Mouse (Mus musculus): ENCODE results near the gene Tnr.

Gene Tnr

GRCm38 (mm10) chr1:159717016-159717415 lies 193.4 kb downstream of the Tnr start:
- no peak for DNase-seq (ENCODE audit: low read depth)

GRCm38 (mm10) chr1:159723733-159724132 lies 200.2 kb downstream of the Tnr start:
- no peak for DNase-seq (ENCODE audit: low read depth)

GRCm38 (mm10) chr1:159729270-159729669 lies 205.7 kb downstream of the Tnr start:
- no peak for DNase-seq (ENCODE audit: low read depth)

GRCm38 (mm10) chr1:159730826-159731225 lies 207.3 kb downstream of the Tnr start:
- DNase-seq (ENCODE audit: low read depth), result no peak

- no peak for DNase-seq (ENCODE audit: low read depth)
Observed at GRCm38 (mm10) chr1:159735099-159735498, 211.5 kb downstream of the Tnr start.

GRCm38 (mm10) chr1:159739478-159739877 lies 215.9 kb downstream of the Tnr start:
- DNase-seq (ENCODE audit: low read depth), result no peak

GRCm38 (mm10) chr1:159741237-159742002 lies 217.9 kb downstream of the Tnr start:
- no peak for DNase-seq (ENCODE audit: low read depth)

- no peak for DNase-seq (ENCODE audit: low read depth)
Observed at GRCm38 (mm10) chr1:159742003-159742274, 218.4 kb downstream of the Tnr start.

- DNase-seq (ENCODE audit: low read depth), result no peak
Observed at GRCm38 (mm10) chr1:159743744-159744253, 220.2 kb downstream of the Tnr start.

GRCm38 (mm10) chr1:159745311-159745710 lies 221.7 kb downstream of the Tnr start:
- DNase-seq (ENCODE audit: low read depth), result no peak

GRCm38 (mm10) chr1:159747969-159748368 lies 224.4 kb downstream of the Tnr start:
- DNase-seq (ENCODE audit: low read depth), result no peak

- no peak for DNase-seq (ENCODE audit: low read depth)
Observed at GRCm38 (mm10) chr1:159750411-159750810, 226.8 kb downstream of the Tnr start.

- no peak for DNase-seq (ENCODE audit: low read depth)
Observed at GRCm38 (mm10) chr1:159750876-159751275, 227.3 kb downstream of the Tnr start.

- no peak for DNase-seq (ENCODE audit: low read depth)
Observed at GRCm38 (mm10) chr1:159760970-159761369, 237.4 kb downstream of the Tnr start.

GRCm38 (mm10) chr1:159763901-159764300 lies 240.3 kb downstream of the Tnr start:
- DNase-seq (ENCODE audit: low read depth), result no peak

GRCm38 (mm10) chr1:159764897-159765296 lies 241.3 kb downstream of the Tnr start:
- no peak for DNase-seq (ENCODE audit: low read depth)

- no peak for DNase-seq (ENCODE audit: low read depth)
Observed at GRCm38 (mm10) chr1:159769948-159770347, 246.4 kb downstream of the Tnr start.

- DNase-seq (ENCODE audit: low read depth), result no peak
Observed at GRCm38 (mm10) chr1:159773671-159774070, 250.1 kb downstream of the Tnr start.

GRCm38 (mm10) chr1:159775168-159775567 lies 251.6 kb downstream of the Tnr start:
- no peak for DNase-seq (ENCODE audit: low read depth)

GRCm38 (mm10) chr1:159777107-159777506 lies 253.5 kb downstream of the Tnr start:
- DNase-seq (ENCODE audit: low read depth), result no peak

- DNase-seq (ENCODE audit: low read depth), result no peak
Observed at GRCm38 (mm10) chr1:159779424-159779823, 255.9 kb downstream of the Tnr start.

- DNase-seq (ENCODE audit: low read depth), result peak; percentile 30
Observed at GRCm38 (mm10) chr1:159783842-159784241, 260.3 kb downstream of the Tnr start.

GRCm38 (mm10) chr1:159788312-159788711 lies 264.7 kb downstream of the Tnr start:
- no peak for DNase-seq (ENCODE audit: low read depth)

- DNase-seq (ENCODE audit: low read depth), result no peak
Observed at GRCm38 (mm10) chr1:159792546-159792945, 269.0 kb downstream of the Tnr start.

All from induced T-regulatory cell, adult 2 months (primary cell).